Mouse (Mus musculus) thymus, postnatal 0 days (tissue): ENCODE measurements around the gene Camk2n1. TPM values are rescaled to one million over a fixed set of nuclear protein-coding genes. Genes with fewer than 3 reads are reported as not detected.

Experiments used
- polyA plus RNA-seq: library from polyadenylated mRNA; unstranded; fragments of >200 nt; fragmentation: Nextera tagmentation; extraction: Ambion mirVana; gene quantifications from 2 replicates; pipeline ENCODE4 v1.2.1, GENCODE M21; 2015

Camk2n1 gene
- polyA plus RNA-seq, 1 experiment from 2014 or later = 0.47 TPM

Other genes starting within 250 kb of the Camk2n1 start
- gene Hp1bp3, start 238.0 kb upstream of the Camk2n1 start, polyA plus RNA-seq = 155 and 173 TPM in 2 replicates
- gene Sh2d5, start 203.9 kb upstream of the Camk2n1 start, polyA plus RNA-seq = 0.61 and 0.66 TPM in 2 replicates
- 0.60 and 0.78 TPM in 2 replicates for gene Kif17, start 203.9 kb upstream of the Camk2n1 start, polyA plus RNA-seq
- 196 and 200 TPM in 2 replicates for gene Ddost, start 149.6 kb upstream of the Camk2n1 start, polyA plus RNA-seq
- gene Pink1, start 128.0 kb upstream of the Camk2n1 start, polyA plus RNA-seq = 74.3 and 98.4 TPM in 2 replicates
- gene Cda, start 86.3 kb upstream of the Camk2n1 start, polyA plus RNA-seq = 0.36 and 0.55 TPM in 2 replicates
- 0.14 and 0.26 TPM in 2 replicates for gene Fam43b, start 57.8 kb upstream of the Camk2n1 start, polyA plus RNA-seq
- gene Mul1, start 19.6 kb upstream of the Camk2n1 start, polyA plus RNA-seq = 13.7 and 17.7 TPM in 2 replicates
- not detected in 2 replicates for gene Vwa5b1, start 181.6 kb downstream of the Camk2n1 start, polyA plus RNA-seq